ENCODE assay signal across 8 mouse cellular contexts in genomic region chr7:45335056-45335455, GRCm38 (mm10). TPM values are rescaled to one million over a fixed set of nuclear protein-coding genes. Genes with fewer than 3 reads are reported as not detected.
A peak's percentile ranks its signal among the peaks of the same experiment; 100 is the strongest.
DNase-seq lines count a peak whose midpoint lies in the region; ATAC-seq and TF ChIP-seq lines count a peak whose summit lies in the region.

Gene Hrc, plus strand, starts transcription at chr7:45335290.

- peaks cover 29% of the 10 kb centered on the region for H3K27me3 ChIP-seq in liver, embryonic 11.5 days (replicated peaks; ENCODE audit: control insufficient read depth, insufficient read depth, low read length)
- H3K27me3 ChIP-seq in liver, postnatal 0 days (ENCODE audit: insufficient read depth, low read length) = peaks cover 34% of the 10 kb centered on the region; the same call in 1 of the 2 replicates
- H3K27me3 ChIP-seq in hindbrain, embryonic 14.5 days (ENCODE audit: control insufficient read depth, insufficient read depth, low read length) = peaks cover 5% of the 10 kb centered on the region
- no peaks in the 10 kb centered on the region for H3K27me3 ChIP-seq in neural tube, embryonic 14.5 days (ENCODE audit: control insufficient read depth, insufficient read depth, low read length)
- H3K27me3 ChIP-seq in thymus, adult 2 months (ENCODE audit: control insufficient read depth, insufficient read depth, low read length) = peaks cover 12% of the 10 kb centered on the region; the same call in 1 of the 2 replicates

- intact Hi-C loops in gastrocnemius, postnatal 14 days (cut with DNase I; ENCODE audit: low total_unique reads) = no loop called here

- no peaks in the 10 kb centered on the region for H3K36me3 ChIP-seq in liver, embryonic 11.5 days (ENCODE audit: control insufficient read depth, insufficient read depth, low read length)
- H3K36me3 ChIP-seq in liver, postnatal 0 days (replicated peaks; ENCODE audit: insufficient read depth, low read length) = no peaks in the 10 kb centered on the region
- H3K36me3 ChIP-seq in hindbrain, embryonic 14.5 days (replicated peaks; ENCODE audit: control insufficient read depth, insufficient read depth) = 0 out of 2 replicates have a peak, but pooled peaks cover 4% of the 10 kb centered on the region
- H3K36me3 ChIP-seq in neural tube, embryonic 14.5 days (ENCODE audit: control insufficient read depth, insufficient read depth, low read length) = no peaks in the 10 kb centered on the region
- no peaks in the 10 kb centered on the region for H3K36me3 ChIP-seq in thymus, adult 2 months (ENCODE audit: control insufficient read depth, insufficient read depth, low read length)

- peaks cover 32% of the 10 kb centered on the region for H3K4me1 ChIP-seq in liver, embryonic 11.5 days (replicated peaks; ENCODE audit: control insufficient read depth, insufficient read depth, low read length)
- H3K4me1 ChIP-seq in liver, postnatal 0 days (ENCODE audit: insufficient read depth) = peaks cover 38% of the 10 kb centered on the region
- H3K4me1 ChIP-seq in hindbrain, embryonic 14.5 days (replicated peaks; ENCODE audit: control insufficient read depth, insufficient read depth, low read length) = peaks cover 20% of the 10 kb centered on the region; the same call in 1 of the 2 replicates
- H3K4me1 ChIP-seq in neural tube, embryonic 14.5 days (ENCODE audit: control insufficient read depth, insufficient read depth, low read length) = peaks cover 22% of the 10 kb centered on the region; the same call in 1 of the 2 replicates
- H3K4me1 ChIP-seq in thymus, adult 2 months (replicated peaks; ENCODE audit: control insufficient read depth, insufficient read depth, low read length) = peaks cover 28% of the 10 kb centered on the region

- H3K9me3 ChIP-seq in liver, embryonic 11.5 days (ENCODE audit: control insufficient read depth, low read length) = no peaks in the 10 kb centered on the region
- H3K9me3 ChIP-seq in liver, postnatal 0 days (ENCODE audit: low read length) = no peaks in the 10 kb centered on the region
- H3K9me3 ChIP-seq in hindbrain, embryonic 14.5 days (ENCODE audit: control insufficient read depth, low read length) = no peaks in the 10 kb centered on the region
- no peaks in the 10 kb centered on the region for H3K9me3 ChIP-seq in neural tube, embryonic 14.5 days (ENCODE audit: control insufficient read depth, low read length)

- DNase-seq in liver, embryonic 11.5 days (ENCODE audit: low spot score) = no peak
- no peak for DNase-seq in liver, postnatal 0 days
- peak; percentile 51 for DNase-seq in gastrocnemius, postnatal 14 days
- no peak for DNase-seq in hindbrain, embryonic 14.5 days (ENCODE audit: low spot score)
- DNase-seq in spleen, postnatal 14 days (ENCODE audit: low spot score in 2 of 2) = no peak
- no peak for DNase-seq in right cerebral cortex, postnatal 14 days
- DNase-seq in thymus, adult 2 months = no peak

- H3K27ac ChIP-seq in liver, embryonic 11.5 days (ENCODE audit: low read depth, low read length) = no peak within 1 kb of the TSS
- H3K27ac ChIP-seq in liver, postnatal 0 days (ENCODE audit: low read depth) = no peak within 1 kb of the TSS
- H3K27ac ChIP-seq in hindbrain, embryonic 14.5 days = no peak within 1 kb of the TSS
- no peak within 1 kb of the TSS for H3K27ac ChIP-seq in neural tube, embryonic 14.5 days (ENCODE audit: low read depth, low read length)
- no peak within 1 kb of the TSS for H3K27ac ChIP-seq in thymus, adult 2 months (ENCODE audit: control insufficient read depth, insufficient read depth, low read length)

- no peak for TF ChIP-seq POLR2A in thymus, adult 2 months (IDR thresholded peaks at IDR 0.05; ENCODE audit: control insufficient read depth, extremely low read depth, insufficient read depth, low read length, poor library complexity)

- no peak within 1 kb of the TSS for H3K4me3 ChIP-seq in liver, embryonic 11.5 days (ENCODE audit: low read depth, low read length)
- H3K4me3 ChIP-seq in liver, postnatal 0 days (ENCODE audit: low read depth, low read length) = no peak within 1 kb of the TSS
- no peak within 1 kb of the TSS for H3K4me3 ChIP-seq in hindbrain, embryonic 14.5 days (replicated peaks; ENCODE audit: low read length)
- H3K4me3 ChIP-seq in neural tube, embryonic 14.5 days (ENCODE audit: low read depth, low read length) = no peak within 1 kb of the TSS
- H3K4me3 ChIP-seq in thymus, adult 2 months (ENCODE audit: control insufficient read depth, insufficient read depth, low read length) = no peak within 1 kb of the TSS

- ATAC-seq in liver, embryonic 11.5 days (replicated peaks; ENCODE audit: low FRiP score) = no peak
- no peak for ATAC-seq in liver, postnatal 0 days
- ATAC-seq in hindbrain, embryonic 14.5 days (ENCODE audit: low FRiP score) = no peak
- no peak for ATAC-seq in neural tube, embryonic 14.5 days (ENCODE audit: low read depth)

- TF ChIP-seq CTCF in liver, postnatal 0 days (IDR thresholded peaks at IDR 0.05; ENCODE audit: low read depth) = no peak
- no peak for TF ChIP-seq CTCF in thymus, adult 2 months (IDR thresholded peaks at IDR 0.05; ENCODE audit: borderline replicate concordance, control insufficient read depth, extremely low read depth, insufficient read depth, low read length, poor library complexity)

- TF ChIP-seq EP300 in liver, postnatal 0 days (IDR thresholded peaks at IDR 0.05; ENCODE audit: low read depth) = no peak

- WGBS in liver, embryonic 11.5 days = 23% methylated on average over 5 of the region's 5 CpGs
- WGBS in liver, postnatal 0 days (ENCODE audit: insufficient replicate concordance) = 32% methylated on average over 5 of the region's 5 CpGs
- 40% methylated on average over 5 of the region's 5 CpGs for WGBS in hindbrain, embryonic 14.5 days
- 37% methylated on average over 5 of the region's 5 CpGs for WGBS in neural tube, embryonic 14.5 days
- 76% methylated on average over 5 of the region's 5 CpGs for WGBS in thymus, adult 2 months

- peak within 1 kb of the TSS; percentile 97; the same call in 1 of the 2 replicates for H3K4me2 ChIP-seq in liver, embryonic 11.5 days
- H3K4me2 ChIP-seq in liver, postnatal 0 days (ENCODE audit: low read depth, low read length) = no peak within 1 kb of the TSS
- peak within 1 kb of the TSS; percentile 71; the same call in 1 of the 2 replicates for H3K4me2 ChIP-seq in hindbrain, embryonic 14.5 days (replicated peaks)
- H3K4me2 ChIP-seq in neural tube, embryonic 14.5 days (ENCODE audit: low read depth, low read length) = peak within 1 kb of the TSS; percentile 91; the same call in 1 of the 2 replicates

- no peak within 1 kb of the TSS for H3K9ac ChIP-seq in liver, embryonic 11.5 days (ENCODE audit: low read depth, low read length)
- no peak within 1 kb of the TSS for H3K9ac ChIP-seq in liver, postnatal 0 days (replicated peaks)
- H3K9ac ChIP-seq in hindbrain, embryonic 14.5 days = peak within 1 kb of the TSS; percentile 61; the same call in 1 of the 2 replicates
- H3K9ac ChIP-seq in neural tube, embryonic 14.5 days (replicated peaks; ENCODE audit: low read depth, low read length) = no peak within 1 kb of the TSS

RNA-seq across cellular contexts. Expression of gene Hrc, which starts in this region (rescaled TPM):
- 0.12 and 0.30 TPM in 2 replicates for polyA plus RNA-seq in liver, embryonic 11.5 days (2014; fragmentation: Nextera tagmentation; extraction: Ambion mirVana)
- polyA plus RNA-seq in liver, postnatal 0 days (2015; fragmentation: Nextera tagmentation; extraction: Ambion mirVana) = 0.05 and 0.31 TPM in 2 replicates
- total RNA-seq in gastrocnemius, postnatal 14 days (2021) = 100 to 1,000 TPM; 711 to 744 TPM
- polyA plus RNA-seq in hindbrain, embryonic 14.5 days (2014; fragmentation: Nextera tagmentation; extraction: Ambion mirVana) = 0.20 and 0.41 TPM in 2 replicates
- polyA plus RNA-seq in neural tube, embryonic 14.5 days (2014; fragmentation: Nextera tagmentation; extraction: Ambion mirVana) = 0.13 and 0.52 TPM in 2 replicates
- polyA plus RNA-seq in thymus, adult 2 months (2012; rRNA removed) = 0.56 and 9.1 TPM in 2 replicates
